Mouse (Mus musculus) neural tube, embryonic 14.5 days (tissue): ENCODE measurements around the gene Tbc1d1. TPM values are rescaled to one million over a fixed set of nuclear protein-coding genes. Genes with fewer than 3 reads are reported as not detected.

ENCODE experiments used
- ATAC-seq: fragments of 200-750 bp; cut with Nextera tagmentation; 2 replicates; pipeline ENCODE4 v1.8.0; 2017; ENCODE audit warnings: low read depth, mild to moderate bottlenecking, moderate TSS enrichment, moderate library complexity
- H3K27ac ChIP-seq: fragments of 300-500 bp; sonication (generic); 2 replicates; pipeline ENCODE4 v1.5.1; 2014; ENCODE audit warnings: low read depth, mild to moderate bottlenecking, control low read depth, low read length, moderate library complexity, mixed read lengths
- H3K27me3 ChIP-seq: fragments of 300-500 bp; sonication (generic); 2 replicates; pipeline ENCODE4 v1.6.1; 2014; ENCODE audit warnings: low read length; ENCODE audit not compliant: control insufficient read depth, insufficient read depth
- H3K36me3 ChIP-seq: fragments of 300-500 bp; sonication (generic); 2 replicates; pipeline ENCODE4 v1.6.1; 2014; ENCODE audit warnings: low read length, mixed read lengths; ENCODE audit not compliant: control insufficient read depth, insufficient read depth
- H3K4me1 ChIP-seq: fragments of 300-500 bp; sonication (generic); 2 replicates; pipeline ENCODE4 v1.6.1; 2014; ENCODE audit warnings: low read length; ENCODE audit not compliant: control insufficient read depth, insufficient read depth
- H3K4me2 ChIP-seq: fragments of 300-500 bp; sonication (generic); 2 replicates; pipeline ENCODE4 v1.6.1; 2014; ENCODE audit warnings: mild to moderate bottlenecking, low read depth, low read length, control low read depth
- H3K4me3 ChIP-seq: fragments of 300-500 bp; sonication (generic); 2 replicates; pipeline ENCODE4 v1.5.1; 2014; ENCODE audit warnings: low read depth, low read length, control low read depth, mixed read lengths
- H3K9ac ChIP-seq: fragments of 300-500 bp; sonication (generic); replicated peaks from 2 replicates; pipeline ENCODE4 v1.6.1; 2014; ENCODE audit warnings: low read depth, mild to moderate bottlenecking, control low read depth, low read length, mixed read lengths
- H3K9me3 ChIP-seq: fragments of 300-500 bp; sonication (generic); 2 replicates; pipeline ENCODE4 v1.6.1; 2016; ENCODE audit warnings: low read length; ENCODE audit not compliant: control insufficient read depth
- WGBS: fragments of 180-500 bp; shearing (Covaris S2); extraction: QIAGEN DNeasy Blood & Tissue Kit; methylation state at CpG from one replicate; pipeline ENCODE4 v1.1.7; 2014; 5-methylcytosine and 5-hydroxymethylcytosine counted together
- polyA plus RNA-seq: library from polyadenylated mRNA; unstranded; fragments of >200 nt; fragmentation: Nextera tagmentation; extraction: Ambion mirVana; gene quantifications from 2 replicates; pipeline ENCODE4 v1.2.1, GENCODE M21; 2014

Gene Tbc1d1
- polyA plus RNA-seq, 1 experiment from 2014 or later: 16.0 TPM

DNA sequence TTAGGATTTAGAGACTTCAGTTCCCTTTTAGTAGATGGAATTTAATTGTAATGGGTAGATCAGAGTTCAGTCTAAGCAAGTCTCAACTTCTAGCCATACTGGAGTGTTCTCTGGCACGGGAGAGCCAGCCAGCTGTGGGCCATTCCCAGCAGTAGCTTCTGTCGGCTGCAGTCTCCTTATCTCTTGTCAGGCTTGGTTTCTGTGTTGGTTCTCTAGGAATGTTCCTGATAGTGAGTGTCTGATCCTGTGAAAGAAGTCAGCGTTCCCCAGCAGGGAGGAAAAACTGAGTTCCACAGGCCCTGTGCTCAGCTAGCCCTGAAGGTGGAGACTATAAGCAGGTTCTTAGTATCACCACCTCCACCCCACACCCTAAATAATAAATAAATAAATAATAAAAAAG, 88.2 kb downstream of the Tbc1d1 start:
- Histone ChIP-seq H3K4me1 (no peaks in the 10 kb centered on the region), H3K36me3 (no peaks in the 10 kb centered on the region), H3K9ac (no peak overlapping the region), H3K4me2 (no peak overlapping the region), H3K27me3 (no peaks in the 10 kb centered on the region), H3K27ac (no peak overlapping the region), H3K4me3 (no peak overlapping the region), H3K9me3 (no peaks in the 10 kb centered on the region)
- no peak for ATAC-seq
- 67% methylated on average over 3 of the region's 3 CpGs for WGBS

DNA sequence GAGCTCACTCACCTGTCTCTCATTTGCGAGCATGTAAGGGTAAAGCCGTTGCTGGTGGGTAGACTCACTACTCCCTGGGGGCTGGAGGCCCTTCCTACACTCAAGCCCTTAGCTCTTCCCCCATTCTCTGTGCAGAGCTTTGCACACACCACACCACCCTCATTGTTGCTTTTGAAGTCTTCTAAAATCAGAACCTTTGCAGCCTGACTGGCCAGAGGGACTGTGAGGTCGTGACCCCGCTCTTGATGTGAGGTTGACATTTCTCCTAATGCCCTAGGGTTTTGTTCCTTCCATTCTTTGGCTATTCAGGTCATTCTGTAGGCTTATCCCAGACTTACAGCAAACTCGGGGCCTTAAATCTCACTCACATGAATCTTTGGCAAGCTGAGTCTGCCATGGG, 88.6 kb downstream of the Tbc1d1 start:
- Histone ChIP-seq H3K4me2 (no peak overlapping the region), H3K27ac (no peak overlapping the region), H3K4me1 (no peaks in the 10 kb centered on the region), H3K9ac (no peak overlapping the region), H3K9me3 (no peaks in the 10 kb centered on the region), H3K4me3 (no peak overlapping the region), H3K27me3 (no peaks in the 10 kb centered on the region), H3K36me3 (no peaks in the 10 kb centered on the region)
- no peak for ATAC-seq
- WGBS: 42% methylated on average over 5 of the region's 5 CpGs

GRCm38 (mm10) chr5:64251435-64251834, 95.3 kb downstream of the Tbc1d1 start:
- H3K4me1 ChIP-seq: no peaks in the 10 kb centered on the region
- H3K4me3 ChIP-seq: no peak overlapping the region
- no peak overlapping the region for H3K27ac ChIP-seq
- no peaks in the 10 kb centered on the region for H3K9me3 ChIP-seq
- H3K9ac ChIP-seq: no peak overlapping the region
- no peaks in the 10 kb centered on the region for H3K27me3 ChIP-seq
- no peak overlapping the region for H3K4me2 ChIP-seq
- no peak for ATAC-seq
- WGBS: 67% methylated on average over 5 of the region's 5 CpGs
- no peaks in the 10 kb centered on the region for H3K36me3 ChIP-seq

DNA sequence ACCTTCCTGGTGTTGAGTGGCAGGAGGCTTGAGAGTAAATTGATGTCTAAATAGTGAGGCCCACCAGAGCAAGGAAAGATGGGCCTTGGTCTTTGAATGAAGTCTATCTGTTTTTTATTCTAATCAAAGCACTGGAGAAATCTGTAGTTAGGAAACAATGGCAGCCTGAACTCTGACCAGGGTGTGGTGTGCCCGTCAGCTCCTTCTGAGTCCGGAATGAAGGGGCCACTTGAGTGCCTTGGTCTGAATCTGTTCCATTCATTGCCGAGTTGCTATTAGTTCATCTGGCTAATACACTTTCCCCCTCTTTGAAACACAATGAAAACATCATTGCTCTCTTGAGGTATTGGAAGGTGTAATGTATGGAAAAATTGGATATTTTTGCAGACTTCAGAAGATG, 98.2 kb downstream of the Tbc1d1 start:
- 35% methylated on average over 3 of the region's 3 CpGs for WGBS
- no peak overlapping the region for H3K4me3 ChIP-seq
- H3K4me1 ChIP-seq: no peaks in the 10 kb centered on the region
- H3K27ac ChIP-seq: no peak overlapping the region
- no peak overlapping the region for H3K4me2 ChIP-seq
- H3K27me3 ChIP-seq: no peaks in the 10 kb centered on the region
- no peak for ATAC-seq
- H3K36me3 ChIP-seq: no peaks in the 10 kb centered on the region
- H3K9ac ChIP-seq: no peak overlapping the region
- H3K9me3 ChIP-seq: no peaks in the 10 kb centered on the region

- Histone ChIP-seq H3K4me1 (no peaks in the 10 kb centered on the region), H3K27ac (no peak overlapping the region), H3K9ac (no peak overlapping the region), H3K27me3 (no peaks in the 10 kb centered on the region), H3K4me2 (no peak overlapping the region), H3K4me3 (no peak overlapping the region), H3K9me3 (no peaks in the 10 kb centered on the region), H3K36me3 (no peaks in the 10 kb centered on the region)
- 46% methylated on average over 6 of the region's 6 CpGs for WGBS
- no peak for ATAC-seq
Measured at GRCm38 (mm10) chr5:64254988-64255387, 98.9 kb downstream of the Tbc1d1 start.

- ATAC-seq: 0 out of 2 replicates have a peak, but pooled peaks have one; percentile 31
- no peaks in the 10 kb centered on the region for H3K4me1 ChIP-seq
- H3K27me3 ChIP-seq: no peaks in the 10 kb centered on the region
- no peaks in the 10 kb centered on the region for H3K9me3 ChIP-seq
- 60% methylated on average over 11 of the region's 11 CpGs for WGBS
- H3K9ac ChIP-seq: no peak overlapping the region
- H3K4me3 ChIP-seq: no peak overlapping the region
- H3K27ac ChIP-seq: no peak overlapping the region
- H3K36me3 ChIP-seq: no peaks in the 10 kb centered on the region
- no peak overlapping the region for H3K4me2 ChIP-seq
Measured at GRCm38 (mm10) chr5:64263348-64263747, 107.2 kb downstream of the Tbc1d1 start.

- no peak; the same call in 1 of the 2 replicates for ATAC-seq
- no peaks in the 10 kb centered on the region for H3K9me3 ChIP-seq
- H3K4me2 ChIP-seq: no peak overlapping the region
- no peak overlapping the region for H3K9ac ChIP-seq
- WGBS: 82% methylated on average over 13 of the region's 13 CpGs
- no peaks in the 10 kb centered on the region for H3K4me1 ChIP-seq
- H3K27ac ChIP-seq: no peak overlapping the region
- H3K4me3 ChIP-seq: no peak overlapping the region
- no peaks in the 10 kb centered on the region for H3K27me3 ChIP-seq
- no peaks in the 10 kb centered on the region for H3K36me3 ChIP-seq
Measured at GRCm38 (mm10) chr5:64263898-64264478, 107.9 kb downstream of the Tbc1d1 start.

DNA sequence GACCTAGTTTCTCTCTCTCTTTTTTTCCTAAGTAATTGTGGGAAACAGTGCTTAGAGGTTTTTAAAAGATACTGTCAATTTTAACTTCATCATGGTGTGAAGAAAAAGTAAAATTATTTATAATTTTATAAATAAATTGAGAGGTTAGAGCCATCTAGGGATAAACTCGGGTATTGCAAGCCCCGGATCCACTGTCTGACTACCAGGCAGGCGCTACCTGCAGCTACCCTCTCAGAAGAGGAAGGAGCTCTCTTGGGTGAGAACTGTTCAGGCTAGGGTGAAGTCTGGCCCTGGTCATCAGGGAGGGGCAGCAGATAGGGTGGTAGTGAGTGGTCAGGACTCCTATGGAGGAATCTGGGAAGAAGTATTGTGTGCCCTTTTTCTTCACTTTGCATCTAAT, 109.0 kb downstream of the Tbc1d1 start:
- Histone ChIP-seq H3K4me3 (no peak overlapping the region), H3K9me3 (no peaks in the 10 kb centered on the region), H3K36me3 (no peaks in the 10 kb centered on the region), H3K9ac (no peak overlapping the region), H3K27me3 (no peaks in the 10 kb centered on the region), H3K27ac (no peak overlapping the region), H3K4me2 (no peak overlapping the region), H3K4me1 (no peaks in the 10 kb centered on the region)
- ATAC-seq: no peak
- WGBS: 35% methylated on average over 3 of the region's 3 CpGs

- Histone ChIP-seq H3K27me3 (no peaks in the 10 kb centered on the region), H3K27ac (no peak overlapping the region), H3K9ac (no peak overlapping the region), H3K4me3 (no peak overlapping the region), H3K9me3 (no peaks in the 10 kb centered on the region), H3K4me1 (no peaks in the 10 kb centered on the region), H3K4me2 (no peak overlapping the region), H3K36me3 (no peaks in the 10 kb centered on the region)
- WGBS: 88% methylated on average over 3 of the region's 3 CpGs
- no peak for ATAC-seq
Measured at GRCm38 (mm10) chr5:64265906-64266305, 109.8 kb downstream of the Tbc1d1 start.
